Mouse (Mus musculus) embryonic facial prominence, embryonic 12.5 days (tissue): ENCODE measurements around the gene Srrm4. TPM values are rescaled to one million over a fixed set of nuclear protein-coding genes. Genes with fewer than 3 reads are reported as not detected.

Source experiments
- ATAC-seq: fragments of 200-750 bp; cut with Nextera tagmentation; 2 replicates; pipeline ENCODE4 v1.8.0; 2017; ENCODE audit not compliant: insufficient number of reproducible peaks, insufficient read depth, low FRiP score, low TSS enrichment
- H3K27ac ChIP-seq: fragments of 300-500 bp; sonication (generic); 2 replicates; pipeline ENCODE4 v1.5.1; 2016; ENCODE audit warnings: mild to moderate bottlenecking
- H3K27me3 ChIP-seq: fragments of 300-500 bp; sonication (generic); 2 replicates; pipeline ENCODE4 v1.6.1; 2016; ENCODE audit warnings: mild to moderate bottlenecking, moderate library complexity
- H3K36me3 ChIP-seq: fragments of 300-500 bp; sonication (generic); 2 replicates; pipeline ENCODE4 v1.6.1; 2016; ENCODE audit warnings: mild to moderate bottlenecking
- H3K4me1 ChIP-seq: fragments of 300-500 bp; sonication (generic); 2 replicates; pipeline ENCODE4 v1.6.1; 2016
- H3K4me2 ChIP-seq: fragments of 300-500 bp; sonication (generic); replicated peaks from 2 replicates; pipeline ENCODE4 v1.6.1; 2016; ENCODE audit warnings: mild to moderate bottlenecking, moderate library complexity
- H3K4me3 ChIP-seq: fragments of 300-500 bp; sonication (generic); 2 replicates; pipeline ENCODE4 v1.5.1; 2016; ENCODE audit warnings: mild to moderate bottlenecking
- H3K9ac ChIP-seq: fragments of 300-500 bp; sonication (generic); 2 replicates; pipeline ENCODE4 v1.6.1; 2016; ENCODE audit warnings: mild to moderate bottlenecking, moderate library complexity
- H3K9me3 ChIP-seq: fragments of 300-500 bp; sonication (generic); 2 replicates; pipeline ENCODE4 v1.6.1; 2016; ENCODE audit warnings: mild to moderate bottlenecking, moderate library complexity
- WGBS: fragments of 180-500 bp; shearing (Covaris S2); methylation state at CpG from one replicate; pipeline ENCODE4 v1.1.7; 2016; 5-methylcytosine and 5-hydroxymethylcytosine counted together
- polyA plus RNA-seq: library from polyadenylated mRNA; unstranded; fragments of >200 nt; fragmentation: Nextera tagmentation; extraction: Ambion mirVana; gene quantifications from 2 replicates; pipeline ENCODE4 v1.2.1, GENCODE M21; 2016

The Srrm4 gene
- polyA plus RNA-seq, 1 experiment from 2014 or later = 2.4 TPM

- ATAC-seq = no peak
- Histone ChIP-seq H3K27me3 (no peaks in the 10 kb centered on the region), H3K9me3 (no peaks in the 10 kb centered on the region), H3K4me1 (no peaks in the 10 kb centered on the region), H3K27ac (no peak overlapping the region), H3K9ac (no peak overlapping the region), H3K4me2 (no peak overlapping the region), H3K4me3 (no peak overlapping the region), H3K36me3 (no peaks in the 10 kb centered on the region)
- 81% methylated on average over 5 of the region's 5 CpGs for WGBS
Observed at GRCm38 (mm10) chr5:116396104-116396503, 195.5 kb downstream of the Srrm4 start.

- whole genome bisulfite sequencing = 82% methylated on average over 9 of the region's 9 CpGs
- Histone ChIP-seq H3K27me3 (no peaks in the 10 kb centered on the region), H3K36me3 (no peaks in the 10 kb centered on the region), H3K27ac (no peak overlapping the region), H3K4me2 (no peak overlapping the region), H3K4me3 (no peak overlapping the region), H3K9me3 (no peaks in the 10 kb centered on the region), H3K4me1 (peaks cover 4% of the 10 kb centered on the region; the same call in 1 of the 2 replicates), H3K9ac (no peak overlapping the region)
- ATAC-seq = no peak
Observed at GRCm38 (mm10) chr5:116392603-116393002, 199.0 kb downstream of the Srrm4 start.

- no peak overlapping the region for H3K4me3 ChIP-seq
- ATAC-seq = 0 out of 2 replicates have a peak, but pooled peaks have one; percentile 38
- H3K9me3 ChIP-seq = no peaks in the 10 kb centered on the region
- no peak overlapping the region for H3K9ac ChIP-seq
- no peak overlapping the region for H3K27ac ChIP-seq
- H3K4me1 ChIP-seq = peaks cover 4% of the 10 kb centered on the region; the same call in 1 of the 2 replicates
- WGBS = 67% methylated on average over 15 of the region's 15 CpGs
- no peaks in the 10 kb centered on the region for H3K27me3 ChIP-seq
- no peaks in the 10 kb centered on the region for H3K36me3 ChIP-seq
- H3K4me2 ChIP-seq = no peak overlapping the region
Observed at GRCm38 (mm10) chr5:116389856-116390542, 201.6 kb downstream of the Srrm4 start.

GRCm38 (mm10) chr5:116389321-116389720 lies 202.3 kb downstream of the Srrm4 start:
- no peak for ATAC-seq
- no peaks in the 10 kb centered on the region for H3K36me3 ChIP-seq
- 80% methylated on average over 4 of the region's 4 CpGs for WGBS

More at GRCm38 (mm10) chr5:116389321-116389720, 202.3 kb downstream of the Srrm4 start:
- Histone ChIP-seq H3K27ac (no peak overlapping the region), H3K27me3 (no peaks in the 10 kb centered on the region), H3K4me3 (no peak overlapping the region), H3K4me1 (peaks cover 4% of the 10 kb centered on the region; the same call in 1 of the 2 replicates), H3K9ac (no peak overlapping the region), H3K4me2 (no peak overlapping the region), H3K9me3 (no peaks in the 10 kb centered on the region)

Other genes with a start within 250 kb of the Srrm4 start
- gene Hspb8, start 169.0 kb downstream of the Srrm4 start, polyA plus RNA-seq = 7.5 and 8.1 TPM in 2 replicates